Mouse (Mus musculus): ENCODE measurements around the gene Hdac5. TPM values are rescaled to one million over a fixed set of nuclear protein-coding genes. Genes with fewer than 3 reads are reported as not detected.
"Not testable (repeated sequence)": the region's sequence is repeated elsewhere in the genome, so short reads cannot be mapped to it uniquely, and the experiment has no call there.

Hdac5 gene
- total RNA-seq, 2 experiments from 2014 or later = 243 to 261 TPM

DNA sequence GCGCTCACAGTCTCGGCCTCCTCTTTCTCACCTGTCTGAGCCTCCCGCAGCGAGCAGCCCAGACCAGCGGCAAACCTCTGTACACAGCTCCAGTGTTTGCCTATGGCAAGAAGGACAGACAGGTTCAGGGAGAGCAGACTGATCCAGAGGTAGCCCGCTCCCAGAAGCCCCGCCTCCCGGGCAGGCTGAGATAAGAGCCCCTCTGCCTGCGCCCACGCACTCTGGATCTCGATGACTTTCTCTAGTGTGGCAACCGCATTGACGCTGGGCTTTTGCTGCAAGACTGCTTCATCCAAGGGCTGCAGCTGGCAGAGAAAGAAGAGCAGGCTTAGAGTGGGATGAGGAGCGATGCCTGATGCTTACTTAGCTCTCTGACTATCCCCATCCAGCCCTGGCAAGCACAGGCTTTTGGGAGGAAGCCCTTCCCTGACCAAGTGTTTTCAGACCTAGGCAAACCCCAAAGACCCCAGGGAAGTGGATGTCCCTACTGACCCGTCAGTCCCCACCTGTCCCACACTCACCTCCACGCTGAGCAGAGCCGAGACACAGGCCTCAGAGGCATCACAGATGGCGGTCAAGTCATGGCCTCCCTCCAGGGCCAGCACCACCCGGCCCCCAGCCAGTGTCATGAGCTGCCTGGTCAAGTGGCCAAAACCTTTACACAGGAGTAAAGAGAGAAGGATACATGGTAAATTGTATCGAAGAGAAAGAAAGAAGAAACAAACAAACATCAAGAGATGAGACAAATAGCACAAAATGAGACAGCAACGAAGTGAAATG is 33.8 kb downstream of the Hdac5 start:
- intact Hi-C loops (cut with DNase I) = no loop called here

DNA sequence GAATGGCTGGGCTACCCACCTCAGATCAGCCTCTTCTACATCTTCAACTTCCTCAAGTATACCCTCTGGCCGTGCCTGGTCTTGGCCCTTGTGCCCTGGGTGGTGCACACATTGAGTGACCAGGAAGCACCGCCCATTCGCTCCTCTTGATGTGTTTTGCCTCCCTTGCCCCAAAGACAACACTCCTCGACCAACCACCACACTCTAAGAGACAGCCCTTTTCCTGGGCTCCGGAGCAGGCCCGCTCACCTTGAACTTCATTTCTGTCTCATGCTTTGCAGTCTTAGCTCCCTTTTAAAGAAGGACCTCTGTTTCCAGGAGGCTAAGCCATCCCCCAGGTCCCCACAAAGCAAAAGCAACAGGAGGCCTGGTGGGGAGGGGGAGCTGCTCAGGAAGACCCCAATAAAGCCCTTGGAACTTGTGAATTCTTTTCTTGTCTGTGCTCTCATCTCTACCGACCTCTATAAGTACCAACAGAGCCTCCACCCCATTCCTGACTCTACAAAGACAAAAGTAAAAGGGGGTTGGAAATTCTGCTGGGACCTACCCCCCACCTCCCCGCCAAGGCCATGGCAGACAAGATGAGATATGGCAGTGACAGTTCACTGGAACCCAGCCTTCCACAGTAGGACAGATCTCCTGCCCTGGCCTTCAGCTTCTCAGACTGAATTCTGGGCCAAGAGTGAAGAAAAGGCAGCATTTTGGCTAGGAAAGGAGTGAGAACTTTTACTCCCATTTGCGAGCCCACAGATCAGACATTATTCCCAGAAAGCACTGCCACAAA is 36.1 kb downstream of the Hdac5 start:
- intact Hi-C loops (cut with DNase I) = no loop called here

More for the DNA sequence above, 33.8 kb downstream of the Hdac5 start:
- DNase-seq (ENCODE audit: low spot score in 2 of 2) = peak in 1 of 2 experiments; percentile 72

DNA sequence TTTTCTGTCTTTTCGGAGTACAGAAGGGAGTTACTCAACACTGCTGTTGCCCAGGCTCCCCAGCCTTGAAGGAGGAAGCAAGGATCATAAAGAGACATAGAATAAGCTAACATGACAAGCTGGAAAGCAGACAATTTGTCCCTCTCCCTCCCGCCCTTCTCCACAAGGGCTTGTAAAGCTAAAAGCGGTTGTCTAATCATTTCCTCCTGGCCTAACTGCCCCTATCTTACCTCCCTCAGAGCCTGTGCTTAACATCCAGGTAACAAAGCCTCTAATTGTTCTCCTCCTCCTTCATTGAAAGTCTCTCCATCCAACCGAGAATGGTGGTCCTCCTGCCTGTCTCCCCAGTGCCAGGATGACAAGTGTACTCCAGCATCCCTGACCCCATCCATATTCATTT is 39.1 kb downstream of the Hdac5 start:
- intact Hi-C loops (cut with DNase I) = no loop called here
- no peak for DNase-seq (ENCODE audit: low spot score in 2 of 2)

More for the DNA sequence above, 36.1 kb downstream of the Hdac5 start:
- DNase-seq (ENCODE audit: low spot score in 2 of 2) = no peak

DNA sequence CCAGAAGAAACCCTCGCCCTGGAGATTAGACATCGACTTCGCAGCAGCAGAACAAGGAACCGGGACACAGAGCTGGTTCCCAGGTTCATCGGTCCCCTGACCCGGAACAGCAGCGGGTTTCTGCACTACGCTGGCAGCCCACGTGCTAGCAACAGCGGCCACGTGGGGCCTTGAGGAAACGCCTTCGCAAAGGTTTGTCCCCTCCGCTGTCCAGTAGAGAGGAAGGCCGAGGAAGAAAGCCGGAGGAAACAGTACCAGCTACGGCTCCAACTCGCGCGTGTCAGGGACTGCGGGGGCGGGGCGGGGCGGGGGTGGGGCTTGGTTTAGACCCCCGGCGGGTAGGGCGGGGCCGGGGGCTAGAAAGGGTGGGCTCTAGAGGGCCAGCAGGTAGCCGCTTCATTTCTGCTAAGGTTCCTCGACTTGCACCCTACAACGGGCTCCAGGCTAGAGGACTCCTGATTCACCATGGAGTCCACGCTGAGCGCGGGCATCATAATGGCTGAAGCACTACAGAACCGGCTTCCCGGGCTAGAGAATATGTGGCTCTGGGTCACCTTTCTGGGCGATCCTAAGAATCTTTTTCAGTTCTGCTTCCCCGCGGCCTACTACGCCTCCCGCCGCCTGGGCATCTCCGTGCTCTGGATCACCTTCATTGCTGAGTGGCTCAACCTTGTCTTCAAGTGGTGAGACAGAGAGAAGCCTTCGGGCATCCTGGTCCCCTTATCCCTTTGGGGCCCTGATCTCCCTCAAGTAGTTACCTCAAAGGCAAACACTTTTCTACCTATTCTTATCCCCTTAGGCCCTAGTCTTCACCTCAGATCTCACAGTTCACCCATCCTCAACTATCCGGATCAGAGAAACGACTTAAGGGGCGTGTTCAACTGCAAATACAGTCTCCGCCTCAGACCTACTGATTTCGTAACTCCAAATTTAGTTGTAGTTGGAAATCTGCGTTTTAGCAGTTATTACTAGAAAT is 40.2 kb downstream of the Hdac5 start, which contains the start of gene G6pc3:
TSS of gene G6pc3 (plus strand) at position 160 of the 976 bp plus-strand sequence.
- intact Hi-C loops (cut with DNase I) = loop anchor here (1.0 to 5.0 kb wide), 3 partner anchors 28 to 58 kb away; partner anchors contain the start of gene BC030867
- DNase-seq (ENCODE audit: low spot score in 2 of 2) = peak; percentile 89 to 95

DNA sequence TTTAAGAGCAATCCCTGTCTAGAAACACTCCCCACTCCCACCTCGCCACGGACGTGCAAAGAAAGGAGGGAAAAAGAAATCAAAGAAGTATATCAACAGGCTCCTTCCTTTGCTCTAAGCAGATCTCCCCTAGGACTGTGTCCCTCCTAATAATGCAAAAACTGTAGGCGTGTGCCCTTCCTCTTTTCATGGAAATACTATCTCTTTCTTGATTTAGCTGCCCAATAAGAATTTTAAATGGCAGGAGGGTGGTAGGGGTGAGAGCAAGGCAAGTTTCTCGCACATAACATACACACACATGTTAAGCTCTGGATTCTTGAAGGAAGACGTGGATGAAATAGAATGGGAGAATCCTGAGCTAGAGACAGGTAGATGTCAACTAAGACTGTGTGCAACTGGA is 41.0 kb downstream of the Hdac5 start:
- DNase-seq (ENCODE audit: low spot score in 2 of 2) = no peak
- intact Hi-C loops (cut with DNase I) = loop anchor here (1.0 to 5.0 kb wide), 3 partner anchors 28 to 58 kb away; partner anchors contain the start of gene BC030867

DNA sequence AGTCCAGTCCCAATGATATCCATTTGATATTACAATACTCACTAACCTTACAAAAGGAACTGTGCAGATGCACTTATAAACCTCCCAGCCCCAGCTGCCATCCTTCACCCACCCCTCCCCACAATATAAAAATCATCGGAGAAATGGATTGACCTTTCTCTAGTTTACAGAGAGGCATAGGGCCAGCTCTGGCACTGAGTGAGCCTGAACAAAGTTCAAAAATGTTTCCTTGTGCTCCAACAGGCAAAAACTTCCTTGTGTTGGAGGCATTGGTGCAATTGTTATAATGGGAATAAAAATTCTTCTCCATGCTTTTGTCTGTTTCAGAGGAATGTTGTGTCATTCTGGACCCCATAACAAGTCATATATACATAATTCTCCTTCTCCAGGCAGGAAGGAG is 43.7 kb downstream of the Hdac5 start:
- intact Hi-C loops (cut with DNase I) = loop anchor here (5.0 kb wide), 1 partner anchor 61 kb away; the partner anchor contains the start of gene BC030867
- no peak for DNase-seq (ENCODE audit: low spot score in 2 of 2)

DNA sequence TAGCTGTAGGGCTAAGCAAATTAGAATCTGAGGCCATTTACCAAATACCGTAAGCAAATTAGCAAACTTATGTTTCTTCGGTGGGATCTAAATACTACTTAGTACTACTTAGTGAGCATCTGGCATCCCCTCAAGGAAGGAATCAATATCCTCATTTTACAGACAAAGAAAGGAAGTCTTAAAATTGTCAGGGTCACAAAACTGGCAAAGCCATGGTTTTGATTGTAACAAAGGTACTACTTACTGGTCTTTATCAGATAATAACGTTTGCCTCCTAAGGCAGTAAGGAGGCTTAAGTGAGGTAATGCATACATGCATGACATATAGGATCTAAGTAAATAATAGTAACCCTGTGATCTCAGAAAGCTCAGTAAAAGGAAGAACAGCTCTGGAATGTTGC is 44.3 kb downstream of the Hdac5 start:
- intact Hi-C loops (cut with DNase I) = loop anchor here (5.0 kb wide), 1 partner anchor 62 kb away; the partner anchor contains the start of gene BC030867
- DNase-seq (ENCODE audit: low spot score in 2 of 2) = no peak

DNA sequence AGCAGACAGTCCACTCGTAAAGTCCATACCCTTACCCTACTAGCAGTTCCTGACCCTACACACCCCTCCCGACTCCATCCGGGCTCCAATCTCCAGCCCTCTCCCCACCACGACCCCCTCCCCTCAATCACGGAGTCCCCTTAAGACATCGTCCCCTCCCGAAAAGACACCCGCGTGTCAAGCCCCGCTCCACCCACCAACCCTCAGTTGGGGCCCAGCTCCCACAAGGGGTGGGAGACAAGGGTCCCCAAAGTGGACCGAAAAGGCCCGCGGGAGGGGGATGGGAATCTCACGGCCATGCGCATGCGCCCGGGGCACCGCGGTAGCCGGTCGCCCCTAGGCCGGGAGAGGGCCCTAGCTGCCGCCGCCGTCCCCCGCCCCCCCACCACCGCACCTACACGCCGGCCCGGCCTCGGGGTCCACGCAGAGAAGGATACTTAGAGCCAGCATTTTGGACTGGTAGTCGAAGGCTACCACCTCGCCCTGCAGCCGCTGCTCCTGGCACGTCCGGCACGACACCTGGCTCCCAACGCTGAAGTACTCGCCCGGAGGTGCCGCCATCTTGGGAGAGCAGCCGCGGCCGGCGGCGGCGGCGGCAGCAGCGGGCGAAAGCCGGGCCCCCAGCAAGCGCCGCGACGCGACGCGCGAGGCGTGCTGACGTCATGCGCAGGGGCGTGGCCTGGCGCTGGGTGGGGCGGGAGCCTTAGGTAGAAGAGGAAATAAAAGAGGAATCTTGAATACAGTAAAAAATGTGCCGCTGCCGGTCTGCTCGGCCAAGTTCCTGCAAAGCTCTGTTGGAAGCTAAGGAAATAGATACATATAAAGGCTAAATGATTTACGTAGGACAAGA is 45.1 kb downstream of the Hdac5 start, which contains the start of gene Lsm12:
TSS of gene Lsm12 (minus strand) at position 651 of the 850 bp plus-strand sequence.
- intact Hi-C loops (cut with DNase I) = loop anchor here (5.0 kb wide), 1 partner anchor 62 kb away; the partner anchor contains the start of gene BC030867
- peak; percentile 89 to 94 for DNase-seq (ENCODE audit: low spot score in 2 of 2)

DNA sequence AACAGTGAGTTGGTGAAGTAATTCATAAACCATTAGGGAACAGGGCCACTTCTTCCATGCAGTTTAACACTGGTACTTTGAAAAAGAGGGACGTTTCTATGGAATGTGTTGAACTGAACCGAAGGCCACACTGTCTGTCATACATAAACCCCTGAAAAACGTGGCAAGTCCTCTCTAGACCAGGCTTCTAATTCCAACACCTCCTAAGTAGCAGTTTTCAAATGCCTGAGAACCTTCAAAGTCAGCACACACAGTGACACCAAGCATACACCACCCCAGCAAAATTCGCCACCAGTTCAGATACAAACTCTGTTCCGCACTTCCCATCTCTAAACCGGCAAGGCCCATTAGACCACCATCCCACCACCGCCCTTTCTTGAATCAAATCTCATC is 45.7 kb downstream of the Hdac5 start:
- intact Hi-C loops (cut with DNase I) = no loop called here
- DNase-seq (ENCODE audit: low spot score in 2 of 2) = no peak

DNA sequence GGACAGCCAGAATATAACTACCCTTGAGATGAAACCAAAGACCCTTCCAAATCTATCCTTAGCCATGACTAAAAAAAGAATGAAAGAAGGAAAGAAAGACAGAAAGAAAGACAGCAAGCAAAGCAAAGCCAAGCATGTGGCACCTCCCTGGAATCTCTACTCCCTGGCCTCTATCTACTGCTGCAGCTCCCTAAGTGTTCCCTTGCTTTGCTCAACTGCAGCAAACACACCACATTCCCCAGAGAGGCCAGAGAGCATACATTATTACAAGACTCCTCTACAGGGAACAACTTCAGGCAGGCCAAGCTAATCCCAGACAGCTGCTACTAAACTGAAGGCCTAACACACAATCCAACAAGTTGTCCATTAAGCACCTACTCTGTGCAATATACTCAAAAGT is 50.1 kb downstream of the Hdac5 start:
- intact Hi-C loops (cut with DNase I) = no loop called here
- DNase-seq (ENCODE audit: low spot score in 2 of 2) = no peak

DNA sequence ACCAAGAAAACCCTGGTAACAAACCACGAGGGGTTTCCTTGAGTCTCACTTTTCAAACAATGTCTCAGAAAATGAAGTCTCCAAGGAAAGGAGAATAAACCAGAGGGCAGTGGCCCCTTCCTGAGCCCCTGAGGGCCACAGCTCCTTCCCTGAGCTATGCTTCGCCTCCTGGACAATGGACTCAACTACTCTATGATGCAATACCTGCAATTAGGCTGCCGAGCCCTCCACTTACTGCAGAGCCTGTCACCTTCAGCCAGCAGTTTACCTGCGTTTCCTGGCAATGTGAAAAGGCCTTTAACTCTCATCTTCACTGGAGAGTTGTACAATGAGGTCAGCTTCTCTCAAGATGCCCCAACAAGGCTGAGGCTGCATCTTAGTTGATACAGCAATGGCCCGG is 61.3 kb downstream of the Hdac5 start:
- no peak for DNase-seq (ENCODE audit: low spot score in 2 of 2)
- intact Hi-C loops (cut with DNase I) = no loop called here

DNA sequence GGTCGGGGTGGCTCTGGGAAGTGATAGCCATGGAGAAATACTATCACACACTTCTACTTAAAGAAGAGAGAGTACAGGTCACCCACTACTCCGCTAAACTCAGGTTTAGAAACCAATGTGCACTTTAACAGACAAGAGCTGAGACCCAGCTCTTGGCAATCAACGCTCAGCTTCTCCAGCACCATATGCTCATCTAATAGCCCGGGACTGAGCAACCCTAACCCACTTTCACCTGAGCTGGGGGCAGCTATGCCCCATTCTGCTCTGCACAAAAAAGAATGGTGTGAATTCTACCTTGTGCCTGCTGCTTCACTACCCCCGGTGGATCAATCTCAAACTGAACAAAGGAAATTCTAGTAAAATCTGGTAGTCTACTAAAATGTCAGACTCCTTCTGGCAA is 62.4 kb downstream of the Hdac5 start:
- DNase-seq (ENCODE audit: low spot score in 2 of 2) = no peak
- intact Hi-C loops (cut with DNase I) = no loop called here

DNA sequence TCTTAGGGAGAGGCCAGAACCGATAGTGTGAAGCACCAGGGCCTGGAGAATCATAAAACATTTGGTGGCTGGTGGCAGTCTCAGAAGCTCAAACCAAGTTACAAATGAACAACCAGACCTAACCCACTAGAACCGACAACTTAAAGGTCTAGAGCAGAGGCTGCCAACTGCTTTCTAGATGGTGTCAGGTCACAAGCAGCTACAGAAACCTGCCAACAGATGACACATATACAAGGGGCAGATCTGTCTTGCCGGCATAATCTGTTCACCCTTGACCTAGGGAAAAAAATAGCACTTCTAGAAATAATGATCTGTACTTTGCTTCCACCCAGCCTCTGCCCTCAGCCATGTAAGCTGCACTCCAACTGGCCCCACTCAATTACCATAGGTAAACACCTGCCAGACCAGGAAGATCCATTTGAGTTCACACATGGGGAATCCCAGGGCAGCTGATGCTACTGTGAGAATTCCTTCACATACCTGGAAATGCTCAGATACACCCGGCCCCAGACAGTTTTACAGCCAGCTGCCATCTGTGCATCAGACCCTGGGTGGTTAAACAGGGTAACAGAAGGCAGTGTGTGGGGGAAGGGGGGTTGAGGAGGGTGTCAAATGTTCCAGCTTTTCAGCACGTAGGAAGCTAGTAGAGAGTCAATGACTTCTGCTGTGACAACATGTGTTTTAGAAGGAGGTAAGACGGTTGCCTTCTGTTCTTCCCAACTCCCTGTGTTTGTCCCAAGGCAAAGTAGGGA is 63.8 kb downstream of the Hdac5 start:
- intact Hi-C loops (cut with DNase I) = no loop called here
- DNase-seq (ENCODE audit: low spot score in 2 of 2) = peak in 1 of 2 experiments; percentile 67

DNA sequence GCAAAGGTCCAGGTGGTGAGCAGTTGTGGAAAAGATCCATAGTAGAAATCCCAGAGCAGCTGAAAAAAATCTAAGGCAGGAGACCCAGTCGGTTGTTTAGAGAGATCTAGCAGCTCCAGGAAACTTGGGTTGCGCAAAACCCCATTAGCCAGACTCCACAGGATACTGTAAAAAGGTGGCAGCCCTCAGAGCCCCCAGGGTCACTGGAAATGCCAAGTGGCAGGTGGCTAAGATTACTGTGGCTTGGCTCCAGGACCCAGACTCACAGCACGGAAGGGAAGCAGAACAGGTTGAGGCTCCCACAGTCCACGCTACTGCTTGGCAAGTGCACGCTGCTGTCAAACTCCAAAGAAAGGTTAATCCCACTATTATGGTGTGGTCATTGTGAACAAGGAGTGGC is 70.2 kb downstream of the Hdac5 start:
- intact Hi-C loops (cut with DNase I) = loop anchor here (1.0 kb wide), 1 partner anchor 9 kb away; no protein-coding TSS in a partner anchor
- DNase-seq (ENCODE audit: low spot score in 2 of 2) = no peak

DNA sequence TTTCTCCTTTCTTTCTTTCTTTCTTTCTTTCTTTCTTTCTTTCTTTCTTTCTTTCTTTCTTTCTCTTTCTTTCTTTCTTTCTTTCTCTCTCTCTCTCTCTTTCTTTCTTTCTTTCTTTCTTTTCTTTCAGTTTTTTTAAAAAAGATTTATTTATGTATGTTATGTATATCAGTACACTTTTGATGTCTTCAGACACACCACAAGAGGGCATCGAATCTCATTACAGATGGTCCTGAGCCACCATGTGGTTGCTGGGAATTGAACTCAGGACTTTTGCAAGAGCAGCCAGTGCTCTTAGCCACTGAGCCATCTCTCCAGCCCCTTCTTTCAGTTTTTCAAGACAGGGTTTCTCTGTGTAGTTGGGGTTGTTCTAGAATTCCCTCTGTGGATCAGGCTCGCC is 71.9 kb downstream of the Hdac5 start:
- DNase-seq (ENCODE audit: low spot score in 2 of 2); intact Hi-C loops (cut with DNase I): not testable (repeated sequence)

DNA sequence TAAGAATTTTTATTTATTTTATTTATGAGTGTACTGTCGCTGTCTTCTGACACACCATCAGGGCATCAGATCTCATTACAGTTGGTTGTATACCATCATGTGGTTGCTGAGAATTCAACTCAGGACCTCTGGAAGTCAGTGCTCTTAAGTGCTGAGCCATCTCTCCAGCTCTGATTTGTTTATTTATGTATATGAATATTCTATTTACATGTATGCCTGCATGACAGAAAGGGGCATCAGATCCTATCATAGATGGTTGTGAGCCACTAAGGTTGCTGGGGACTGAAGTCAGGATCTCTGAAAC is 73.2 kb downstream of the Hdac5 start:
- intact Hi-C loops (cut with DNase I) = no loop called here
- DNase-seq (ENCODE audit: low spot score in 2 of 2) = no peak

DNA sequence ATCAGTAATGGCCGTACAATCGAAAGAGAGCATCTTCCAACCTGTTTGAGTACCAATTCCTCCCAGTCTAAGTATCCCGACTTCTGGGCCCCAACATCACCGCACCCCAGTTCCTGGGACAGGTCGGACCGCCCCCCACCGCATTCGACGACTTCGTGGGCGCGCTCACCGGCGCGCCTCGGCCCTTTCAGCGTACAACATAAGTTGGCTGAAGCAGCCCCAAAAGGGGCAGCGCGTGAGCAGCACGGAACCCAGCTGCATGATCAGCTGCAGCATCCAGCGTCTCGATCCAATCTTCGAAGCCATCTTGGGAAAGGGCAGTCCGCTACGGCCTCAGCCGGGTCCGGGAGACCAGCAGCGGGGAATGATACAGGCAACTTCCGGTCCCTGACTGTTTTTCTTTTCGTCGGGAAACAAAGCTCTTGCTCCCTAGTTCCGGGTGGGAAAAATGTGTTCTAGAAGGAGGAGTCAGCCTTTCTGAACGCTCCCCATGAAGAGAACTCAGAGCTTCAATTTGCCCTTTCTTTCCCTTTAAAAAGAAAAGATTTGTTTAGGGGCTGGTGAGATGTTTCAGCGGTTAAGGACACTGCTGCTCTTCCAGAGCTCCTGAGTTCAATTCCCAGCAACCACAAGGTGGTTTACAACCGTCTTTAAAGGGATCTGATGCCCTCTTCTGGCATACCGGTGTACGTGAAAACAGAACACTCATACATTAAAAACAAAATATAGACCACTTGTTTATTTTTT is 73.8 kb downstream of the Hdac5 start, which contains the start of gene Tmem101:
TSS of gene Tmem101 (minus strand) at position 366 of the 747 bp plus-strand sequence.
- DNase-seq (ENCODE audit: low spot score in 2 of 2) = peak; percentile 89 to 93
- intact Hi-C loops (cut with DNase I) = no loop called here

Data from left cerebral cortex, postnatal 25 days (tissue).